Mouse (Mus musculus): ENCODE results near the gene Nr2c2. TPM values are rescaled to one million over a fixed set of nuclear protein-coding genes. Genes with fewer than 3 reads are reported as not detected.
A peak's percentile ranks its signal among the peaks of the same experiment; 100 is the strongest.

Nr2c2 gene
- polyA plus RNA-seq (2015; fragmentation: Nextera tagmentation; extraction: Ambion mirVana): 40.8 and 44.9 TPM in 2 replicates

GRCm38 (mm10) chr6:92091130-92091591 lies at the start of gene Nr2c2:
Gene Nr2c2 (plus strand): TSS chr6:92091390.
- Histone ChIP-seq H3K4me3 (peak within 1 kb of the TSS; percentile 69), H3K27ac (replicated peaks) (peak within 1 kb of the TSS; percentile 98), H3K4me1 (peaks cover 39% of the 10 kb centered on the region), H3K9me3 (no peaks in the 10 kb centered on the region), H3K9ac (replicated peaks) (peak within 1 kb of the TSS; percentile 95), H3K27me3 (no peaks in the 10 kb centered on the region), H3K4me2 (replicated peaks) (peak within 1 kb of the TSS; percentile 71), H3K36me3 (no peaks in the 10 kb centered on the region)
- peak; percentile 72 for ATAC-seq (replicated peaks)
- 0% methylated on average over 51 of the region's 58 CpGs for WGBS

- Histone ChIP-seq H3K36me3 (no peaks in the 10 kb centered on the region), H3K4me2 (replicated peaks) (no peak overlapping the region), H3K27ac (replicated peaks) (no peak overlapping the region), H3K9me3 (no peaks in the 10 kb centered on the region), H3K27me3 (no peaks in the 10 kb centered on the region), H3K4me1 (0 out of 2 replicates have a peak, but pooled peaks cover 10% of the 10 kb centered on the region), H3K9ac (replicated peaks) (no peak overlapping the region), H3K4me3 (no peak overlapping the region)
- WGBS: 38% methylated on average over 4 of the region's 4 CpGs
- ATAC-seq (replicated peaks): no peak
Measured at GRCm38 (mm10) chr6:92042055-92042454, 49.1 kb upstream of the Nr2c2 start.

GRCm38 (mm10) chr6:92042850-92043249 lies 48.3 kb upstream of the Nr2c2 start:
- no peak overlapping the region for H3K9ac ChIP-seq (replicated peaks)

GRCm38 (mm10) chr6:92057768-92058167 lies 33.4 kb upstream of the Nr2c2 start:
- no peak for ATAC-seq (replicated peaks)

More at GRCm38 (mm10) chr6:92042850-92043249, 48.3 kb upstream of the Nr2c2 start:
- Histone ChIP-seq H3K9me3 (no peaks in the 10 kb centered on the region), H3K27ac (replicated peaks) (no peak overlapping the region), H3K4me1 (0 out of 2 replicates have a peak, but pooled peaks cover 10% of the 10 kb centered on the region), H3K4me3 (no peak overlapping the region), H3K4me2 (replicated peaks) (no peak overlapping the region), H3K36me3 (no peaks in the 10 kb centered on the region), H3K27me3 (no peaks in the 10 kb centered on the region)
- 92% methylated on average over 1 of the region's 1 CpGs for WGBS
- no peak for ATAC-seq (replicated peaks)

GRCm38 (mm10) chr6:92061725-92062124 lies 29.5 kb upstream of the Nr2c2 start:
- no peak overlapping the region for H3K4me2 ChIP-seq (replicated peaks)
- 48% methylated on average over 5 of the region's 5 CpGs for WGBS
- H3K9ac ChIP-seq (replicated peaks): no peak overlapping the region
- H3K27me3 ChIP-seq: no peaks in the 10 kb centered on the region
- H3K4me1 ChIP-seq: no peaks in the 10 kb centered on the region
- H3K36me3 ChIP-seq: no peaks in the 10 kb centered on the region
- no peak for ATAC-seq (replicated peaks)
- no peak overlapping the region for H3K4me3 ChIP-seq
- H3K9me3 ChIP-seq: no peaks in the 10 kb centered on the region
- H3K27ac ChIP-seq (replicated peaks): no peak overlapping the region

More at GRCm38 (mm10) chr6:92057768-92058167, 33.4 kb upstream of the Nr2c2 start:
- Histone ChIP-seq H3K9ac (replicated peaks) (no peak overlapping the region), H3K27ac (replicated peaks) (no peak overlapping the region), H3K4me2 (replicated peaks) (no peak overlapping the region), H3K4me3 (no peak overlapping the region), H3K36me3 (no peaks in the 10 kb centered on the region), H3K27me3 (no peaks in the 10 kb centered on the region), H3K4me1 (no peaks in the 10 kb centered on the region), H3K9me3 (no peaks in the 10 kb centered on the region)
- 55% methylated on average over 2 of the region's 2 CpGs for WGBS

- no peak overlapping the region for H3K9ac ChIP-seq (replicated peaks)
- no peak overlapping the region for H3K4me3 ChIP-seq
- WGBS: 90% methylated on average over 2 of the region's 2 CpGs
- no peak overlapping the region for H3K4me2 ChIP-seq (replicated peaks)
- H3K9me3 ChIP-seq: no peaks in the 10 kb centered on the region
- no peaks in the 10 kb centered on the region for H3K36me3 ChIP-seq
- ATAC-seq (replicated peaks): no peak
- no peaks in the 10 kb centered on the region for H3K4me1 ChIP-seq
- H3K27ac ChIP-seq (replicated peaks): no peak overlapping the region
- no peaks in the 10 kb centered on the region for H3K27me3 ChIP-seq
Measured at GRCm38 (mm10) chr6:92063452-92063851, 27.7 kb upstream of the Nr2c2 start.

GRCm38 (mm10) chr6:92064101-92064500 lies 27.1 kb upstream of the Nr2c2 start:
- Histone ChIP-seq H3K4me2 (replicated peaks) (no peak overlapping the region), H3K4me3 (no peak overlapping the region), H3K9ac (replicated peaks) (no peak overlapping the region), H3K4me1 (no peaks in the 10 kb centered on the region), H3K36me3 (no peaks in the 10 kb centered on the region), H3K9me3 (no peaks in the 10 kb centered on the region), H3K27ac (replicated peaks) (no peak overlapping the region), H3K27me3 (no peaks in the 10 kb centered on the region)
- ATAC-seq (replicated peaks): no peak
- WGBS: 75% methylated on average over 10 of the region's 10 CpGs

GRCm38 (mm10) chr6:92065721-92066496 lies 25.3 kb upstream of the Nr2c2 start:
- Histone ChIP-seq H3K27me3 (no peaks in the 10 kb centered on the region), H3K4me3 (no peak overlapping the region), H3K4me2 (replicated peaks) (no peak overlapping the region), H3K9me3 (no peaks in the 10 kb centered on the region), H3K36me3 (no peaks in the 10 kb centered on the region), H3K4me1 (no peaks in the 10 kb centered on the region), H3K27ac (replicated peaks) (no peak overlapping the region), H3K9ac (replicated peaks) (no peak overlapping the region)
- 52% methylated on average over 12 of the region's 12 CpGs for WGBS
- ATAC-seq (replicated peaks): 0 out of 2 replicates have a peak, but pooled peaks have one; percentile 27

GRCm38 (mm10) chr6:92067146-92067790 lies 23.9 kb upstream of the Nr2c2 start:
- Histone ChIP-seq H3K36me3 (no peaks in the 10 kb centered on the region), H3K4me1 (no peaks in the 10 kb centered on the region), H3K27ac (replicated peaks) (no peak overlapping the region), H3K27me3 (no peaks in the 10 kb centered on the region), H3K9me3 (no peaks in the 10 kb centered on the region), H3K4me3 (no peak overlapping the region), H3K4me2 (replicated peaks) (no peak overlapping the region), H3K9ac (replicated peaks) (no peak overlapping the region)
- 29% methylated on average over 16 of the region's 16 CpGs for WGBS
- peak; percentile 86 for ATAC-seq (replicated peaks)

GRCm38 (mm10) chr6:92071121-92071839 lies 19.9 kb upstream of the Nr2c2 start:
- no peak overlapping the region for H3K4me3 ChIP-seq
- no peak overlapping the region for H3K27ac ChIP-seq (replicated peaks)
- no peaks in the 10 kb centered on the region for H3K27me3 ChIP-seq
- H3K9me3 ChIP-seq: no peaks in the 10 kb centered on the region
- H3K4me2 ChIP-seq (replicated peaks): no peak overlapping the region
- H3K36me3 ChIP-seq: no peaks in the 10 kb centered on the region
- no peak overlapping the region for H3K9ac ChIP-seq (replicated peaks)
- H3K4me1 ChIP-seq: no peaks in the 10 kb centered on the region
- no peak for ATAC-seq (replicated peaks)
- WGBS: 48% methylated on average over 15 of the region's 15 CpGs

GRCm38 (mm10) chr6:92080730-92081129 lies 10.5 kb upstream of the Nr2c2 start:
- Histone ChIP-seq H3K9me3 (no peaks in the 10 kb centered on the region), H3K4me3 (no peak overlapping the region), H3K27ac (replicated peaks) (no peak overlapping the region), H3K27me3 (no peaks in the 10 kb centered on the region), H3K4me2 (replicated peaks) (no peak overlapping the region), H3K4me1 (no peaks in the 10 kb centered on the region), H3K9ac (replicated peaks) (no peak overlapping the region), H3K36me3 (no peaks in the 10 kb centered on the region)
- ATAC-seq (replicated peaks): no peak
- WGBS: 91% methylated on average over 2 of the region's 2 CpGs

- Histone ChIP-seq H3K4me1 (no peaks in the 10 kb centered on the region), H3K9me3 (no peaks in the 10 kb centered on the region), H3K36me3 (no peaks in the 10 kb centered on the region), H3K4me2 (replicated peaks) (no peak overlapping the region), H3K4me3 (no peak overlapping the region), H3K27me3 (no peaks in the 10 kb centered on the region), H3K27ac (replicated peaks) (no peak overlapping the region), H3K9ac (replicated peaks) (no peak overlapping the region)
- ATAC-seq (replicated peaks): no peak
- WGBS: 79% methylated on average over 4 of the region's 4 CpGs
Measured at GRCm38 (mm10) chr6:92082756-92083155, 8.4 kb upstream of the Nr2c2 start.

Data from forebrain, embryonic 15.5 days (tissue).